Mouse (Mus musculus): ENCODE data around the gene Gm10961. TPM values are rescaled to one million over a fixed set of nuclear protein-coding genes. Genes with fewer than 3 reads are reported as not detected.

Gm10961 gene
- polyA plus RNA-seq, 1 experiment from 2014 or later: not detected

GRCm38 (mm10) chr3:107622537-107622936 lies 8.6 kb upstream of the Gm10961 start:
- Histone ChIP-seq H3K27ac (no peak overlapping the region), H3K9me3 (no peaks in the 10 kb centered on the region), H3K4me3 (no peak overlapping the region), H3K27me3 (ENCODE audit: insufficient read depth, poor library complexity, severe bottlenecking) (no peaks in the 10 kb centered on the region), H3K4me1 (replicated peaks) (no peaks in the 10 kb centered on the region), H3K36me3 (peaks cover 100% of the 10 kb centered on the region)
- WGBS: 97% methylated on average over 7 of the region's 7 CpGs
- no peak for DNase-seq (ENCODE audit: low spot score)

- Histone ChIP-seq H3K27me3 (ENCODE audit: insufficient read depth, poor library complexity, severe bottlenecking) (no peaks in the 10 kb centered on the region), H3K4me3 (no peak overlapping the region), H3K9me3 (no peaks in the 10 kb centered on the region), H3K4me1 (replicated peaks) (0 out of 2 replicates have a peak, but pooled peaks cover 2% of the 10 kb centered on the region), H3K27ac (no peak overlapping the region), H3K36me3 (peaks cover 100% of the 10 kb centered on the region)
- DNase-seq (ENCODE audit: low spot score): no peak
- WGBS: 96% methylated on average over 8 of the region's 8 CpGs
These were observed 6.7 kb upstream of the Gm10961 start for GRCm38 (mm10) chr3:107624424-107624823.

DNA sequence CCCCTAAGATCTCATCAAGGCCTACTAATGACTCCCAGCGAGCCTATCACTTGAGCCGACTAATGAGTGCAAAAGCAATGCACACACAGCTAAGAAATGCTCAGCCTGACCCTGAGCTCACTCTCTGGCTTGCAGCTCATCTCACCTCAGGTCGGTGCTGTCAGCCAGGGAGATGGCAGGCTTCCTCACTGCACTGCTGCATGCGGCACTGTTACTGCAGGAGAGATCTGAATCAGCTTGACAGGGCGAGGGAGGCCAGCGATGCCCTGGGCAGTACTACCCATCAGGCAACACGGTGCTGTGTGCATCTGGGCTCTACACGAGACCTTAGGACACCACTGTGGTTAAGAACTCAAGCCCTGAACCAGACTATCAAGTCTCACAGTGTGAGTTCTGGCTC lies 5.6 kb upstream of the Gm10961 start:
- Histone ChIP-seq H3K27ac (no peak overlapping the region), H3K9me3 (no peaks in the 10 kb centered on the region), H3K27me3 (ENCODE audit: insufficient read depth, poor library complexity, severe bottlenecking) (no peaks in the 10 kb centered on the region), H3K4me1 (replicated peaks) (peaks cover 13% of the 10 kb centered on the region), H3K36me3 (peaks cover 93% of the 10 kb centered on the region), H3K4me3 (no peak overlapping the region)
- DNase-seq (ENCODE audit: low spot score): no peak
- WGBS: 93% methylated on average over 8 of the region's 8 CpGs

DNA sequence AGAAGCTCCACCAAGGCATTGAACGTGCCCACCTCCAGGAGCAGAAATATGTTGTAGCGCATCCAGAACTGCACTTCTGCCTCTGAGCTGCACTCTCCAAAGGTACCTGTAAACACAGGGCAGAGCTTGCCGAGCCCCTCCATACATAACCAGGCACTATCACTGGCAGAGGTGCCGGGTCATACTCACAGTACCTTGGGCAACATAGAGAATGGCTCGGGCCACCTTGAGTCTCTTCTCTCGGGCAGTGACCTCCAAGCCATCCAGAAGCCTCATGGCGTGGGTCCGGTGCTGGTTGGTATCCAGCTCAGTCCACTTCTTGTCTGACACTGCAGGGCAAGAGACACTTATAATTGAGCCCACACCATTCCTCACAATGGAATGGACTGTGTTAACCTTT lies 4.4 kb upstream of the Gm10961 start:
- WGBS: 93% methylated on average over 8 of the region's 8 CpGs
- peaks cover 80% of the 10 kb centered on the region for H3K36me3 ChIP-seq

GRCm38 (mm10) chr3:107627641-107628040 lies 3.5 kb upstream of the Gm10961 start:
- H3K36me3 ChIP-seq: peaks cover 71% of the 10 kb centered on the region
- no peak for DNase-seq (ENCODE audit: low spot score)

More for the DNA sequence above, 4.4 kb upstream of the Gm10961 start:
- no peak for DNase-seq (ENCODE audit: low spot score)
- Histone ChIP-seq H3K4me1 (replicated peaks) (peaks cover 16% of the 10 kb centered on the region), H3K4me3 (no peak overlapping the region), H3K27ac (no peak overlapping the region), H3K9me3 (no peaks in the 10 kb centered on the region), H3K27me3 (ENCODE audit: insufficient read depth, poor library complexity, severe bottlenecking) (no peaks in the 10 kb centered on the region)

GRCm38 (mm10) chr3:107628551-107628950 lies 2.6 kb upstream of the Gm10961 start:
- Histone ChIP-seq H3K36me3 (peaks cover 62% of the 10 kb centered on the region), H3K9me3 (no peaks in the 10 kb centered on the region), H3K4me1 (replicated peaks) (peaks cover 20% of the 10 kb centered on the region), H3K27ac (no peak overlapping the region), H3K4me3 (no peak overlapping the region), H3K27me3 (ENCODE audit: insufficient read depth, poor library complexity, severe bottlenecking) (no peaks in the 10 kb centered on the region)
- no peak for DNase-seq (ENCODE audit: low spot score)
- WGBS: 92% methylated on average over 2 of the region's 2 CpGs

More at GRCm38 (mm10) chr3:107627641-107628040, 3.5 kb upstream of the Gm10961 start:
- H3K27ac ChIP-seq: no peak overlapping the region
- no peak overlapping the region for H3K4me3 ChIP-seq
- no peaks in the 10 kb centered on the region for H3K9me3 ChIP-seq
- H3K4me1 ChIP-seq (replicated peaks): peaks cover 20% of the 10 kb centered on the region
- no peaks in the 10 kb centered on the region for H3K27me3 ChIP-seq (ENCODE audit: insufficient read depth, poor library complexity, severe bottlenecking)
- 94% methylated on average over 7 of the region's 7 CpGs for WGBS

DNA sequence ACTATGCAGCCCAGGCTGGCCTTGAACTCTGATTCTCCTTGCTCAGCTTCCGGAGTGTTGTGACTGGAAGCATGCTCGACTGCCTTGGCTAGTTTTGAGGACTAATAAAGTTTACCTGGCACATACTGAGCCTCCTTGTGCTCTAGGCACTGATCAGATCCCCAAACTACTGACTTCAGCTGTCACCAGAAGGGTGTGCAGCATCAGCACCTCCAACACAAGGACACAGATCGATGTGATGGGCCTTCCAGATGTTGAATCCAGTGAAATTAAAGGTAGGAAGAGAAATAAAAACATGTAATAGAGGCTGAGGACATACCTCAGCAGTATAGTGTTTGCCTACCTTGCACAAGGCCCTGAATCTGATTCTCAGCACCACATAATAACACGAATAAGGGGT lies 1.7 kb upstream of the Gm10961 start:
- DNase-seq (ENCODE audit: low spot score): no peak
- 89% methylated on average over 4 of the region's 4 CpGs for WGBS
- no peaks in the 10 kb centered on the region for H3K27me3 ChIP-seq (ENCODE audit: insufficient read depth, poor library complexity, severe bottlenecking)
- H3K36me3 ChIP-seq: peaks cover 54% of the 10 kb centered on the region
- H3K4me1 ChIP-seq (replicated peaks): peaks cover 20% of the 10 kb centered on the region
- H3K9me3 ChIP-seq: no peaks in the 10 kb centered on the region
- H3K27ac ChIP-seq: no peak overlapping the region
- H3K4me3 ChIP-seq: no peak overlapping the region

GRCm38 (mm10) chr3:107631523-107631958 lies 419 bp downstream of the Gm10961 start, which contains the start of gene Strip1:
TSS of gene Strip1 (minus strand) at chr3:107631694.
- Histone ChIP-seq H3K9me3 (no peaks in the 10 kb centered on the region), H3K36me3 (peaks cover 32% of the 10 kb centered on the region), H3K4me1 (replicated peaks) (peaks cover 25% of the 10 kb centered on the region), H3K4me3 (peak within 1 kb of the TSS; percentile 88), H3K27ac (peak within 1 kb of the TSS; percentile 98), H3K27me3 (ENCODE audit: insufficient read depth, poor library complexity, severe bottlenecking) (no peaks in the 10 kb centered on the region)
- peak; percentile 95 for DNase-seq (ENCODE audit: low spot score)
- WGBS: under 1% methylated on average over 35 of the region's 35 CpGs

GRCm38 (mm10) chr3:107632786-107633185 lies 1.7 kb downstream of the Gm10961 start:
- Histone ChIP-seq H3K36me3 (peaks cover 20% of the 10 kb centered on the region), H3K4me1 (replicated peaks) (peaks cover 25% of the 10 kb centered on the region), H3K9me3 (no peaks in the 10 kb centered on the region), H3K4me3 (no peak overlapping the region), H3K27ac (no peak overlapping the region), H3K27me3 (ENCODE audit: insufficient read depth, poor library complexity, severe bottlenecking) (no peaks in the 10 kb centered on the region)
- WGBS: 92% methylated on average over 4 of the region's 4 CpGs
- DNase-seq (ENCODE audit: low spot score): no peak

GRCm38 (mm10) chr3:107633906-107634305 lies 2.8 kb downstream of the Gm10961 start:
- H3K27me3 ChIP-seq (ENCODE audit: insufficient read depth, poor library complexity, severe bottlenecking): no peaks in the 10 kb centered on the region
- 93% methylated on average over 9 of the region's 9 CpGs for WGBS
- H3K4me1 ChIP-seq (replicated peaks): peaks cover 25% of the 10 kb centered on the region
- H3K9me3 ChIP-seq: no peaks in the 10 kb centered on the region
- H3K4me3 ChIP-seq: no peak overlapping the region
- no peak overlapping the region for H3K27ac ChIP-seq
- no peak for DNase-seq (ENCODE audit: low spot score)
- H3K36me3 ChIP-seq: peaks cover 9% of the 10 kb centered on the region

GRCm38 (mm10) chr3:107635836-107636235 lies 4.7 kb downstream of the Gm10961 start:
- Histone ChIP-seq H3K4me3 (no peak overlapping the region), H3K27ac (no peak overlapping the region), H3K36me3 (no peaks in the 10 kb centered on the region), H3K27me3 (ENCODE audit: insufficient read depth, poor library complexity, severe bottlenecking) (no peaks in the 10 kb centered on the region), H3K9me3 (no peaks in the 10 kb centered on the region), H3K4me1 (replicated peaks) (peaks cover 9% of the 10 kb centered on the region)
- no peak for DNase-seq (ENCODE audit: low spot score)
- 52% methylated on average over 8 of the region's 8 CpGs for WGBS

GRCm38 (mm10) chr3:107636236-107636635 lies 5.1 kb downstream of the Gm10961 start:
- 79% methylated on average over 3 of the region's 3 CpGs for WGBS
- DNase-seq (ENCODE audit: low spot score): no peak
- Histone ChIP-seq H3K9me3 (no peaks in the 10 kb centered on the region), H3K4me1 (replicated peaks) (peaks cover 8% of the 10 kb centered on the region), H3K4me3 (no peak overlapping the region), H3K27ac (no peak overlapping the region), H3K27me3 (ENCODE audit: insufficient read depth, poor library complexity, severe bottlenecking) (no peaks in the 10 kb centered on the region), H3K36me3 (no peaks in the 10 kb centered on the region)

GRCm38 (mm10) chr3:107637606-107638172 lies 6.6 kb downstream of the Gm10961 start:
- Histone ChIP-seq H3K27me3 (ENCODE audit: insufficient read depth, poor library complexity, severe bottlenecking) (no peaks in the 10 kb centered on the region), H3K27ac (no peak overlapping the region)
- 77% methylated on average over 5 of the region's 5 CpGs for WGBS

DNA sequence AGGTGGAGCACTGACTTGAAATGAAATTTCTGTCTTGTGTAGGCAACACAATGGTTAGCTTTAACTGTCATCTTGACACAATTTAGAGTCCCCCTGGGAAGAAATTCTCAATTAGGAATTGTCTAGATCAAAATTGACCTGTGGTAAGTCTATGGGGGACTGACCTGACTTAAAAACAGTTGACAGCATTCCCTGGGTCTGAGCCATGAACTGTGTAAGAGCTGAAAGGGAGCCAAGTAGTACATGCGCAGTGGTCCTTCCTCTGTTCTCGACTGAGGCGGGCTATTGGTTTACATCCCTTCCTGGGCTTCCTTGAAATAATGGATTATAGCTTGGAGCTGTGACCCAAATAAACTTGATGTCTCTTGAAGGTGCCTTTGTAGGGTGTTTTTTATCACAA lies 15.8 kb downstream of the Gm10961 start:
- Histone ChIP-seq H3K27ac (no peak overlapping the region), H3K9me3 (no peaks in the 10 kb centered on the region), H3K4me3 (no peak overlapping the region), H3K27me3 (ENCODE audit: insufficient read depth, poor library complexity, severe bottlenecking) (no peaks in the 10 kb centered on the region), H3K36me3 (no peaks in the 10 kb centered on the region), H3K4me1 (replicated peaks) (peaks cover 6% of the 10 kb centered on the region)
- no peak for DNase-seq (ENCODE audit: low spot score)
- 90% methylated on average over 3 of the region's 3 CpGs for WGBS

More at GRCm38 (mm10) chr3:107637606-107638172, 6.6 kb downstream of the Gm10961 start:
- 0 out of 2 replicates have a peak, but pooled peaks cover 5% of the 10 kb centered on the region for H3K4me1 ChIP-seq (replicated peaks)
- H3K9me3 ChIP-seq: no peaks in the 10 kb centered on the region
- no peaks in the 10 kb centered on the region for H3K36me3 ChIP-seq
- no peak overlapping the region for H3K4me3 ChIP-seq
- no peak for DNase-seq (ENCODE audit: low spot score)
